Mouse (Mus musculus): ENCODE results near the gene Zfp935. TPM values are rescaled to one million over a fixed set of nuclear protein-coding genes. Genes with fewer than 3 reads are reported as not detected.
"Not testable (repeated sequence)": the region's sequence is repeated elsewhere in the genome, so short reads cannot be mapped to it uniquely, and the experiment has no call there.

Gene Zfp935
- polyA plus RNA-seq (2015; fragmentation: Nextera tagmentation; extraction: Ambion mirVana), result not detected in 2 replicates

DNA sequence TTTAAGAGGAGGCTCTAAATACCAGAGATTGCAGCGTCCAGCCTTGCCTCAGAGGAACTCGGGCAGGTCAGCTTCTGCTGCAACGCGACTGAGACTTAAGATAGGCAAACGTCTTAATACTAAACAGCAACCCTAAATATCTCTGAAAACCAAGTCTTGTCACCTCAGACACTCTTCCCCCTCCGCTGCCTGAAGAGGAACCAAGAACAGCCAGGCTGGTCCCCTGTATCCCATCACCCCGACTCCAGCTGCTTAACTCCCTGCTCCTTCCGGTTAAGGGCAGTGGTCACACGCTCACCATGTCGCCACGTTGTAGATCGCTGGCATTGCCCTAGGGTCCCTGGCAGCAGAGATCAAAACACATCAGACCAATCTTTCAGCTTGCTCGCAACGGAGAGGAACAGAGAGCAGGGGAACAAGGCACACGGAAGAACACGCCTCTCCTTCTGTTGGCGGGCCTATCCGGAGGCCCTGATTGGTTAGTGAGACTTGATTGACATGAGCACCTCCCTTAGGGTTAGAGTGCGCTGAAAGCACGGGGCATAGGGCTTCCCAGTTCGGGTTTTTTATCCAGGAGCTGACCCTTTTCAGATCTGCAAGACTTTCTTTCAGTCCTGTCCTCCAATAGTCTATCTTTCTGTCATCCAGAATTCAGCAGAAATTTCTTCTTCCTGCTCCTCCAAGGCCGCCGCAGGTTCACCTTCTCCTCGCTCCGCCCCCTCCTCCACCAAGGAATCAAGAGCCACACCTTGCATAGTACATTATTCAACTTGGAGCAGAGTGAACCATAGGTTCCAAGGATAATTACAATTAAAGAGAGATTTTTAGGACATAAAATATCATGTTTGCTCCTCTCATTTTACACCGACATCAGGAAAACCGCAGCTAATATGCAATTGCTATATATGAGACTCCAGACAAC, at the start of gene Zfp935:
Gene Zfp935, minus strand, starts transcription at position 323 of the 922 bp plus-strand sequence.
- not testable (repeated sequence) for H3K27ac ChIP-seq (ENCODE audit: low read length); H3K4me1 ChIP-seq (ENCODE audit: insufficient read depth, low read length); H3K27me3 ChIP-seq (ENCODE audit: insufficient read depth, low read length)
- Histone ChIP-seq H3K9me3 (ENCODE audit: low read length) (peaks cover 17% of the 10 kb centered on the region), H3K4me2 (replicated peaks; ENCODE audit: low read depth, low read length) (peak within 1 kb of the TSS; percentile 39), H3K4me3 (ENCODE audit: low read length) (peak within 1 kb of the TSS; percentile 47), H3K36me3 (ENCODE audit: insufficient read depth, low read length) (peaks cover 17% of the 10 kb centered on the region), H3K9ac (replicated peaks; ENCODE audit: low read length) (peak within 1 kb of the TSS; percentile 63)
- ATAC-seq (ENCODE audit: low FRiP score, low TSS enrichment), result peak; percentile 49; the same call in 1 of the 2 replicates
- WGBS, result 2% methylated on average over 25 of the region's 27 CpGs

DNA sequence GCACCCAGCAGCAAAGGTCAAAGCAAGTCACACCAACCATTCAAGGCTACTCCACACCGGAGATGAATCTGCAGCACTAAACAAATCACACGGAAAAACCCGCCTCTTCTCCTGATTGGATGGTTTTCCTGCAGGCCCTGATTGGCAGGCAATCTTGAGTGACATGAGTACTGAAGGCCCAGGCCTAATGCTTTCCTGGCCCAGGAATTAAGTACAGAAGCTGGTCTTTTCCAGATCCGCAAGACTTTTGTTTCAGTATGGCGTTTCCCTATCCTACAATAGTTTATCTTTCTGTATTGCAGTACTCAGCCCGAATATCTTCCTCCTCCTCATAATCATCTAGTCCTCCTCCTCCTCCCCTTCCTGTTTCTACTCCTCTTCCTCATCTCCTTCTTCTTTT, 12.8 kb upstream of the Zfp935 start, which contains the start of gene Zfp934:
Gene Zfp934, minus strand, starts transcription at position 101 of the 400 bp plus-strand sequence.
- not testable (repeated sequence) for H3K9ac ChIP-seq (replicated peaks; ENCODE audit: low read length); H3K4me2 ChIP-seq (replicated peaks; ENCODE audit: low read depth, low read length); ATAC-seq (ENCODE audit: low FRiP score, low TSS enrichment); H3K9me3 ChIP-seq (ENCODE audit: low read length); H3K4me1 ChIP-seq (ENCODE audit: insufficient read depth, low read length); H3K27ac ChIP-seq (ENCODE audit: low read length); H3K4me3 ChIP-seq (ENCODE audit: low read length); H3K36me3 ChIP-seq (ENCODE audit: insufficient read depth, low read length); H3K27me3 ChIP-seq (ENCODE audit: insufficient read depth, low read length)
- WGBS, result 99% methylated on average over 3 of the region's 6 CpGs

DNA sequence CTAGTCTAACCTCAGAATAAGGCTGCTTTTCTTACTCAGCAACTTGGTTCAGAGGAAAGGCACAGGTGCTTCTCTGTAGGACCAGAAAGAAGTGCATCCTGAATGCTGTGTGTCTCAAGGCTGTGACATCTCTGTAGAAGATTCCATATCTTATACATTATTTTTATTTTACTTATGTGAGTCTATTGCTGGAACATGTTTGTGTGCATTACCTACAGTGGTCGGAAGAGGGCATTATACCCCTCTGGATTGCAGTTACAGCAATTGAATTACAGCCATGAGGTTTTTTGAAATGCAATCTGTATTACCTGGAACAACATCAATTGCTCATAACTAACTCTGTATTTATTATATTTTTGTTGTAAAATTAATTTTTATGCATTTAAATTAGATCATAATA, 3.4 kb upstream of the Zfp935 start:
- not testable (repeated sequence) for H3K4me1 ChIP-seq (ENCODE audit: insufficient read depth, low read length); H3K4me2 ChIP-seq (replicated peaks; ENCODE audit: low read depth, low read length); H3K9me3 ChIP-seq (ENCODE audit: low read length); H3K36me3 ChIP-seq (ENCODE audit: insufficient read depth, low read length); ATAC-seq (ENCODE audit: low FRiP score, low TSS enrichment); H3K27me3 ChIP-seq (ENCODE audit: insufficient read depth, low read length); H3K27ac ChIP-seq (ENCODE audit: low read length); H3K4me3 ChIP-seq (ENCODE audit: low read length); H3K9ac ChIP-seq (replicated peaks; ENCODE audit: low read length)
- WGBS, result 47% methylated on average over 1 of the region's 1 CpGs

DNA sequence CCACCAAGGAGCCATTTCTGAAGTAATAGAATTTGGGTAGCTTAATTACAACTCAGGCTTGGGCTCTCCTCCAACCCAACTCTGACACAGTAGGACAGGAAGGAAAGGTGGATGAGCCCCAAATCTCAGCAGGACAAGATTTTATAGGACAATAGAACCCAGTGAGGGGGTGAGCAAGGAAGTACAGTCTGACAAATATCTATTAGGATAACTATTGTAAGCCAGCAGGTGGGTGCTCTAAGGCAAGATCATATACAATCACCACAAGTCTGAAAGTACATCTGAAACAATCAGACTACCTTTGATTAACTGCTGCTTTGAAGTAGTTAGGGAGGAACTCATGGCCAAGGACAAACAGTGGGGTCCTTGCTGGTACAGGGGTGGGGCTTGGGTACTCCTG, 28.2 kb downstream of the Zfp935 start:
- H3K27me3 ChIP-seq (ENCODE audit: insufficient read depth, low read length); H3K4me2 ChIP-seq (replicated peaks; ENCODE audit: low read depth, low read length); H3K4me3 ChIP-seq (ENCODE audit: low read length); ATAC-seq (ENCODE audit: low FRiP score, low TSS enrichment); H3K36me3 ChIP-seq (ENCODE audit: insufficient read depth, low read length); H3K27ac ChIP-seq (ENCODE audit: low read length); H3K9me3 ChIP-seq (ENCODE audit: low read length); H3K9ac ChIP-seq (replicated peaks; ENCODE audit: low read length); H3K4me1 ChIP-seq (ENCODE audit: insufficient read depth, low read length): not testable (repeated sequence)

DNA sequence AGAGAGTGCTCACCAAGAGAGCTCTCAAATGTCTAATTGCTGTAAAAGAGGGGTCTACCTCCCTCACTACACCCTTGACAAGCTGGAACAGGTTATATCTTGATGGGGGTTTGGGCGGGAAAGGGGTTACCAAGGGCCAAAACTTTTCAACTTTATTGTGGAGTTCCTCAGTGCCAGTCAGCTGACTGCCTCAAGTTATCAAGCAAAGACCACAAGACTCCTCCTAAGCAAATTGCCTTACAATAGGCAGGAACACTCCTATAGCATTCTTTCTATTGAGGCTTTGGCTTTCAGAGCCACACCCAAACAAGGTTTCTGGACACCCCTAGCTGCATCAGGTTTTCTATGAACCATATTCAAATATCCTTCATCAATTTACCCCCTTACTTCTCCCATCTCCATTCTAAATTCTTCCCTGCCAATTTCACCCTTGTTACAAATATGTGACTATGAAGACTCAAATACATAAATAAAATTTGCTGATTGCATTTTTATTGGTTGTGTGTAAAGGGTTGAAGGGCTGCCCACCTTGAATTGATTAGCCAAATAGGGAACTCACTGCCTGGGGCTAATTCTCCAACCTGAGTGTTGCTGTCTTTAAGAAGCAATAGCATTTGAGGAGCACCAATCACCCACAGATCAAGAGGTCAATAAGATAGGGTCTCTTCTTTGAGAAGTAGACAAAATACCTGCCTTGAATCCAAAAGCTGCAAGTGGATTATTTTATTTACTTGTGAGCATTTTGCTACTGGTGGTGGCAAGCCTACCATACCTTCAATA, 47.5 kb downstream of the Zfp935 start:
- H3K27ac ChIP-seq (ENCODE audit: low read length); H3K27me3 ChIP-seq (ENCODE audit: insufficient read depth, low read length); H3K4me3 ChIP-seq (ENCODE audit: low read length); ATAC-seq (ENCODE audit: low FRiP score, low TSS enrichment); H3K36me3 ChIP-seq (ENCODE audit: insufficient read depth, low read length); H3K9me3 ChIP-seq (ENCODE audit: low read length); H3K4me2 ChIP-seq (replicated peaks; ENCODE audit: low read depth, low read length); H3K4me1 ChIP-seq (ENCODE audit: insufficient read depth, low read length); H3K9ac ChIP-seq (replicated peaks; ENCODE audit: low read length): not testable (repeated sequence)
- WGBS, result 96% methylated on average over 1 of the region's 1 CpGs

DNA sequence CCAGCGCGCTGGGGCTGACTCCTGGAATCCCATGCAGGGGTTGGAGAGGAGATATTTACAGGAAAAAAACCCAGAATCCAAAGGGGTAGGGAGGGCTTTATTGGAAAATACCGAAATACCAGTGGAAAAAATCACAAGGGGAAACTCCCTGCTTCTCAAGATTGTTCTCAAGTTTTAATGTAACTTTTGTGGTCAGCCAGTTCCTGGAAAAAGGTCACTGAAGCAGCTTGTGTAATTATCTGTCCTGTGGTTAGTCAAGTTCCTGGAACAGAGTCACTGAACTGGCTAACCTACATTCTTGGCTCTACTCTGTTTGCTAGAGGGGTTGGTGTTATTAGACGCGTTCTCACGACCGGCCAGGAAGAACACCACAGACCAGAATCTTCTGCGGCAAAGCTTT, 85.7 kb downstream of the Zfp935 start:
- not testable (repeated sequence) for H3K9me3 ChIP-seq (ENCODE audit: low read length); ATAC-seq (ENCODE audit: low FRiP score, low TSS enrichment)
- WGBS, result 92% methylated on average over 8 of the region's 8 CpGs

DNA sequence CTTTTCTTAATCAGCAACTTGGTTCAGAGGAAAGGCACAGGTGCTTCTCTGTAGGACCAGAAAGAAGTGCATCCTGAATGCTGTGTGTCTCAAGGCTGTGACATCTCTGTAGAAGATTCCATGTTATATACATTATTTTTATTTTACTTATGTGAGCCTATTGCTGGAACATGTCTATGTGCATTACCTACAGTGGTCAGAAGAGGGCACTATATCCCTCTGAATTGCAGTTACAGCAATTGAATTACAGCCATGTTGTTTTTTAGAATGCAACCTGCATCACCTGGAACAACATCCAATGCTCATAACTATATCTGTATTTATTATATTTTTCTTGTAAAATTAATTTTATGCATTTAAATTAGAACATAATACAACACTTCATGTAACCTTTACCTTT, 88.4 kb downstream of the Zfp935 start:
- H3K27ac ChIP-seq (ENCODE audit: low read length); H3K27me3 ChIP-seq (ENCODE audit: insufficient read depth, low read length); H3K9ac ChIP-seq (replicated peaks; ENCODE audit: low read length); H3K4me2 ChIP-seq (replicated peaks; ENCODE audit: low read depth, low read length); ATAC-seq (ENCODE audit: low FRiP score, low TSS enrichment); H3K4me3 ChIP-seq (ENCODE audit: low read length); H3K36me3 ChIP-seq (ENCODE audit: insufficient read depth, low read length); H3K4me1 ChIP-seq (ENCODE audit: insufficient read depth, low read length); H3K9me3 ChIP-seq (ENCODE audit: low read length): not testable (repeated sequence)

More for the DNA sequence above, 85.7 kb downstream of the Zfp935 start:
- not testable (repeated sequence) for H3K9ac ChIP-seq (replicated peaks; ENCODE audit: low read length); H3K4me1 ChIP-seq (ENCODE audit: insufficient read depth, low read length); H3K4me2 ChIP-seq (replicated peaks; ENCODE audit: low read depth, low read length); H3K27me3 ChIP-seq (ENCODE audit: insufficient read depth, low read length); H3K36me3 ChIP-seq (ENCODE audit: insufficient read depth, low read length); H3K27ac ChIP-seq (ENCODE audit: low read length); H3K4me3 ChIP-seq (ENCODE audit: low read length)

DNA sequence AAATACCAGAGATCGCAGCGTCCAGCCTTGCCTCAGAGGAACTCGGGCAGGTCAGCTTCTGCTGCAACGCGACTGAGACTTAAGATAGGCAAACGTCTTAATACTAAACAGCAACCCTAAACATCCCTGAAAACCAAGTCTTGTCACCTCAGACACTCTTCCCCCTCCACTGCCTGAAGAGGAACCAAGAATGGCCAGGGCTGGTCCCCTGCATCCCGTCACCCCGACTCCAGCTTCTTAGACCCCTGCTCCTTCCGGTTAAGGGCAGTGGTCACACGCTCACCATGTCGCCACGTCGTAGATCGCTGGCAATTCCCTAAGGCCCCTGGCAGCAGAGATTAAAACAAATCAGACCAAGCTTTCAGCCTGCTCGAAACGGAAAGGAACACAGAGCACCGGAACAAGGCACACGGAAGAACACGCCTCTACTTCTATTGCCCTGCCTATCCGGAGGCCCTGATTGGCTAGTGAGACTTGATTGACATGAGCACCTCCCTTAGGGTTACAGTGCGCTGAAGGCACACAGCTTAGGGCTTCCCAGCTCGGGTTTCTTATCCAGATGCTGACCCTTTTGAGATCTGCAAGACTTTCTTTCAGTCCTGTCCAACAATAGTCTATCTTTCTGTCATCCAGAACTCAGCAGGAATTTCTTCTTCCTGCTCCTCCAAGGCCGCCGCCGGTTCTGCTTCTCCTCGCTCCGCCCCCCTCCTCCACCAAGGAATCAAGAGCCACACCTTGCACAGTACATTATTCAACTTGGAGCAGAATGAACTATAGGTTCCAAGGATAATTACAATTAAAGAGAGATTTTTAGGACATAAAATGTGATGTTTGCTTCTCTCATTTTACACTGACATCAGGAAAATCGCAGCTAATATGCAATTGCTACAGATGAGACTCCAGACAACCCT, 91.6 kb downstream of the Zfp935 start, which contains the start of gene Gm49359:
Gene Gm49359, minus strand, starts transcription at position 409 of the 911 bp plus-strand sequence.
- not testable (repeated sequence) for H3K27me3 ChIP-seq (ENCODE audit: insufficient read depth, low read length); H3K9me3 ChIP-seq (ENCODE audit: low read length); H3K4me1 ChIP-seq (ENCODE audit: insufficient read depth, low read length)
- WGBS, result 1% methylated on average over 27 of the region's 28 CpGs
- H3K36me3 ChIP-seq (ENCODE audit: insufficient read depth, low read length), result peaks cover 12% of the 10 kb centered on the region
- peak within 1 kb of the TSS; percentile 80 for H3K9ac ChIP-seq (replicated peaks; ENCODE audit: low read length)
- H3K27ac ChIP-seq (ENCODE audit: low read length), result peak within 1 kb of the TSS; percentile 85
- peak within 1 kb of the TSS; percentile 43 for H3K4me2 ChIP-seq (replicated peaks; ENCODE audit: low read depth, low read length)
- peak; percentile 100 for ATAC-seq (ENCODE audit: low FRiP score, low TSS enrichment)
- peak within 1 kb of the TSS; percentile 71 for H3K4me3 ChIP-seq (ENCODE audit: low read length)

All from kidney, embryonic 16.5 days (tissue).